Mouse (Mus musculus): ENCODE results near the gene Fam227b.

Fam227b gene

GRCm38 (mm10) chr2:126061037-126061773 is 90.6 kb downstream of the Fam227b start:
- no peak for ATAC-seq (ENCODE audit: low TSS enrichment)

GRCm38 (mm10) chr2:126060595-126060994 is 91.2 kb downstream of the Fam227b start:
- no peak for ATAC-seq (ENCODE audit: low TSS enrichment)

GRCm38 (mm10) chr2:126053657-126054056 is 98.1 kb downstream of the Fam227b start:
- no peak for ATAC-seq (ENCODE audit: low TSS enrichment)

GRCm38 (mm10) chr2:126052749-126053557 is 98.9 kb downstream of the Fam227b start:
- no peak for ATAC-seq (ENCODE audit: low TSS enrichment)

GRCm38 (mm10) chr2:126045621-126046020 is 106.2 kb downstream of the Fam227b start:
- ATAC-seq (ENCODE audit: low TSS enrichment): no peak

GRCm38 (mm10) chr2:126042674-126043073 is 109.1 kb downstream of the Fam227b start:
- no peak for ATAC-seq (ENCODE audit: low TSS enrichment)

- no peak for ATAC-seq (ENCODE audit: low TSS enrichment)
These were observed 110.6 kb downstream of the Fam227b start for GRCm38 (mm10) chr2:126041237-126041636.

GRCm38 (mm10) chr2:126040651-126041050 is 111.2 kb downstream of the Fam227b start:
- ATAC-seq (ENCODE audit: low TSS enrichment): no peak

- ATAC-seq (ENCODE audit: low TSS enrichment): peak; percentile 83
These were observed 112.4 kb downstream of the Fam227b start for GRCm38 (mm10) chr2:126039414-126039891.

GRCm38 (mm10) chr2:126038221-126039000 is 113.4 kb downstream of the Fam227b start:
- ATAC-seq (ENCODE audit: low TSS enrichment): no peak

- no peak for ATAC-seq (ENCODE audit: low TSS enrichment)
These were observed 115.7 kb downstream of the Fam227b start for GRCm38 (mm10) chr2:126036121-126036520.

- ATAC-seq (ENCODE audit: low TSS enrichment): no peak
These were observed 116.6 kb downstream of the Fam227b start for GRCm38 (mm10) chr2:126035013-126035770.

- ATAC-seq (ENCODE audit: low TSS enrichment): peak; percentile 59; the same call in 1 of the 2 replicates
These were observed 117.3 kb downstream of the Fam227b start, which contains the start of gene Fgf7 for GRCm38 (mm10) chr2:126034379-126035005. Gene Fgf7, plus strand, starts transcription at chr2:126034658.

GRCm38 (mm10) chr2:126033114-126033972 is 118.5 kb downstream of the Fam227b start:
- peak; percentile 59 for ATAC-seq (ENCODE audit: low TSS enrichment)

GRCm38 (mm10) chr2:126031186-126031900 is 120.5 kb downstream of the Fam227b start:
- ATAC-seq (ENCODE audit: low TSS enrichment): no peak

- ATAC-seq (ENCODE audit: low TSS enrichment): no peak
These were observed 135.9 kb downstream of the Fam227b start for GRCm38 (mm10) chr2:126015763-126016473.

GRCm38 (mm10) chr2:126014989-126015710 is 136.7 kb downstream of the Fam227b start:
- ATAC-seq (ENCODE audit: low TSS enrichment): no peak

GRCm38 (mm10) chr2:126006742-126007141 is 145.1 kb downstream of the Fam227b start:
- ATAC-seq (ENCODE audit: low TSS enrichment): no peak
